Mouse (Mus musculus) spleen, adult 2 months (tissue): ENCODE results near the gene Slc17a5. TPM values are rescaled to one million over a fixed set of nuclear protein-coding genes. Genes with fewer than 3 reads are reported as not detected.
A peak's percentile ranks its signal among the peaks of the same experiment; 100 is the strongest.

Experiments
- DNase-seq, 2 experiments: peaks; one replicate each; pipeline versions ENCODE4 v3.0.0 to v3.0.0-alpha.2; 2012 to 2021; ENCODE audit warnings: low spot score in 2 of 2, low read depth in 1 of 2
- H3K27ac ChIP-seq: fragments of 200-500 bp; 2 replicates; pipeline ENCODE4 v1.5.1; 2012; ENCODE audit warnings: low read length, inconsistent platforms; ENCODE audit not compliant: insufficient read depth
- H3K27me3 ChIP-seq: fragments of 200-500 bp; 2 replicates; pipeline ENCODE4 v1.6.1; 2012; ENCODE audit warnings: mild to moderate bottlenecking, moderate library complexity, low read length, inconsistent platforms; ENCODE audit not compliant: control insufficient read depth, insufficient read depth
- H3K36me3 ChIP-seq: fragments of 200-500 bp; 2 replicates; pipeline ENCODE4 v1.6.1; 2012; ENCODE audit warnings: mild to moderate bottlenecking, low read length, inconsistent platforms; ENCODE audit not compliant: control insufficient read depth, insufficient read depth
- H3K4me1 ChIP-seq: fragments of 200-500 bp; 2 replicates; pipeline ENCODE4 v1.6.1; 2011; ENCODE audit warnings: inconsistent platforms; ENCODE audit not compliant: control insufficient read depth, insufficient read depth, insufficient read length
- H3K4me3 ChIP-seq: fragments of 200-500 bp; 2 replicates; pipeline ENCODE4 v1.5.1; 2011; ENCODE audit warnings: mild to moderate bottlenecking, inconsistent platforms; ENCODE audit not compliant: insufficient read depth, insufficient read length; ENCODE audit errors: extremely low read depth
- CTCF ChIP-seq: fragments of 200-500 bp; IDR thresholded peaks from 2 replicates; pipeline ENCODE4 v1.5.1; 2011; ENCODE audit warnings: mild to moderate bottlenecking, inconsistent platforms; ENCODE audit not compliant: insufficient read depth, insufficient read length, insufficient replicate concordance; ENCODE audit errors: extremely low read depth
- POLR2A ChIP-seq: fragments of 200-500 bp; IDR thresholded peaks from 2 replicates; pipeline ENCODE4 v1.6.1; 2011; ENCODE audit warnings: low read depth, low read length, inconsistent platforms
- WGBS: fragments of 180-500 bp; shearing (Covaris S2); methylation state at CpG from one replicate; pipeline ENCODE4 v1.1.7; 2018; 5-methylcytosine and 5-hydroxymethylcytosine counted together
- polyA plus RNA-seq: library from polyadenylated mRNA; depleted of rRNA; stranded (reverse); fragments of >200 nt; gene quantifications from 2 replicates; pipeline ENCODE4 v1.2.3, GENCODE M21; 2012

Slc17a5 gene
- polyA plus RNA-seq, 1 experiment: 4.3 TPM

GRCm38 (mm10) chr9:78527767-78528381 lies 60.0 kb downstream of the Slc17a5 start:
- Histone ChIP-seq H3K4me1 (no peaks in the 10 kb centered on the region), H3K27ac (no peak overlapping the region; the same call in 1 of the 2 replicates), H3K36me3 (no peaks in the 10 kb centered on the region), H3K27me3 (no peaks in the 10 kb centered on the region), H3K4me3 (peak overlapping the region; percentile 55)
- peak; percentile 59 to 72 for DNase-seq
- 1% methylated on average over 16 of the region's 16 CpGs for WGBS
- no peak for TF ChIP-seq POLR2A
- peak; percentile 91 for TF ChIP-seq CTCF

- peak; percentile 56 to 78 for DNase-seq
- Histone ChIP-seq H3K4me3 (peak overlapping the region; percentile 55), H3K27ac (no peak overlapping the region), H3K4me1 (no peaks in the 10 kb centered on the region), H3K36me3 (no peaks in the 10 kb centered on the region), H3K27me3 (no peaks in the 10 kb centered on the region)
- WGBS: under 1% methylated on average over 24 of the region's 24 CpGs
- TF ChIP-seq CTCF: peak; percentile 79
- no peak for TF ChIP-seq POLR2A
Observed at GRCm38 (mm10) chr9:78527301-78527761, 60.5 kb downstream of the Slc17a5 start.

- Histone ChIP-seq H3K27ac (no peak overlapping the region), H3K36me3 (no peaks in the 10 kb centered on the region), H3K27me3 (no peaks in the 10 kb centered on the region), H3K4me3 (no peak overlapping the region), H3K4me1 (no peaks in the 10 kb centered on the region)
- no peak for DNase-seq
- 84% methylated on average over 2 of the region's 2 CpGs for WGBS
- TF ChIP-seq POLR2A: no peak
- TF ChIP-seq CTCF: no peak
Observed at GRCm38 (mm10) chr9:78526206-78526605, 61.6 kb downstream of the Slc17a5 start.

GRCm38 (mm10) chr9:78525451-78526135 lies 62.2 kb downstream of the Slc17a5 start:
- Histone ChIP-seq H3K27me3 (no peaks in the 10 kb centered on the region), H3K36me3 (no peaks in the 10 kb centered on the region), H3K4me1 (peaks cover 3% of the 10 kb centered on the region; the same call in 1 of the 2 replicates), H3K27ac (no peak overlapping the region), H3K4me3 (no peak overlapping the region)
- DNase-seq: no peak
- 95% methylated on average over 17 of the region's 17 CpGs for WGBS
- TF ChIP-seq CTCF (no peak), POLR2A (no peak)

GRCm38 (mm10) chr9:78521689-78522088 lies 66.2 kb downstream of the Slc17a5 start:
- DNase-seq: peak; percentile 26 to 33
- TF ChIP-seq CTCF (peak; percentile 29; the same call in 1 of the 2 replicates), POLR2A (no peak)
- Histone ChIP-seq H3K27ac (no peak overlapping the region), H3K4me1 (peaks cover 3% of the 10 kb centered on the region; the same call in 1 of the 2 replicates), H3K36me3 (no peaks in the 10 kb centered on the region), H3K27me3 (no peaks in the 10 kb centered on the region), H3K4me3 (peak overlapping the region; percentile 48)
- 12% methylated on average over 14 of the region's 14 CpGs for WGBS

GRCm38 (mm10) chr9:78520780-78521601 lies 66.8 kb downstream of the Slc17a5 start:
- DNase-seq: peak in 1 of 2 experiments; percentile 4
- Histone ChIP-seq H3K4me1 (peaks cover 3% of the 10 kb centered on the region; the same call in 1 of the 2 replicates), H3K4me3 (peak overlapping the region; percentile 45), H3K36me3 (no peaks in the 10 kb centered on the region), H3K27ac (no peak overlapping the region), H3K27me3 (no peaks in the 10 kb centered on the region)
- WGBS: 8% methylated on average over 40 of the region's 40 CpGs
- TF ChIP-seq POLR2A: no peak
- no peak for TF ChIP-seq CTCF
